Mouse (Mus musculus) C2C12 (cell line): Measurements from ENCODE around the gene Fam198a. TPM values are rescaled to one million over a fixed set of nuclear protein-coding genes. Genes with fewer than 3 reads are reported as not detected.

Source experiments
- H3K27me3 ChIP-seq: one replicate; pipeline ENCODE4 v1.6.1; 2011; ENCODE audit not compliant: control insufficient read depth, insufficient read depth, insufficient read length
- H3K36me3 ChIP-seq: one replicate; pipeline ENCODE4 v1.6.1; 2011; ENCODE audit not compliant: control insufficient read depth, insufficient read depth
- H3K4me3 ChIP-seq: one replicate; pipeline ENCODE4 v1.5.1; 2011; ENCODE audit warnings: mild to moderate bottlenecking, control low read depth; ENCODE audit not compliant: poor library complexity, insufficient read depth, severe bottlenecking
- H3K79me2 ChIP-seq: one replicate; pipeline ENCODE4 v1.6.1; 2011; ENCODE audit not compliant: control insufficient read depth, insufficient read depth
- H3K79me3 ChIP-seq: one replicate; pipeline ENCODE4 v1.6.1; 2011; ENCODE audit warnings: low read depth, control low read depth
- H3ac ChIP-seq: one replicate; pipeline ENCODE3; 2011; ENCODE audit warnings: low read depth; ENCODE audit not compliant: control insufficient read depth, insufficient read length
- CEBPB ChIP-seq: IDR thresholded peaks from one replicate; pipeline ENCODE4 v1.6.1; 2011; ENCODE audit warnings: low read depth, mild to moderate bottlenecking, control low read depth, moderate library complexity
- CTCF ChIP-seq: IDR thresholded peaks from one replicate; pipeline ENCODE4 v1.5.1; 2011; ENCODE audit not compliant: control insufficient read depth, insufficient read depth, insufficient read length
- FOSL1 ChIP-seq: IDR thresholded peaks from one replicate; pipeline ENCODE4 v1.8.0; 2011; ENCODE audit warnings: mild to moderate bottlenecking, low read length; ENCODE audit not compliant: poor library complexity, insufficient read depth, severe bottlenecking
- MAX ChIP-seq: IDR thresholded peaks from one replicate; pipeline ENCODE4 v1.6.1; 2011; ENCODE audit warnings: mild to moderate bottlenecking, control low read depth
- MYOD1 ChIP-seq: IDR thresholded peaks from one replicate; pipeline ENCODE4 v1.6.1; 2011; ENCODE audit warnings: low read depth; ENCODE audit not compliant: control insufficient read depth, insufficient read length
- MYOG ChIP-seq: IDR thresholded peaks from one replicate; pipeline ENCODE4 v1.6.1; 2011; ENCODE audit not compliant: control insufficient read depth, insufficient read length; ENCODE audit errors: extremely low read depth
- USF1 ChIP-seq: IDR thresholded peaks from one replicate; pipeline ENCODE4 v1.6.1; 2011; ENCODE audit warnings: low read depth, mild to moderate bottlenecking, control low read depth, moderate library complexity
- polyA plus RNA-seq: library from polyadenylated mRNA; unstranded; fragments of >200 nt; fragmentation: generic; extraction: Trizol; gene quantifications from one replicate; pipeline ENCODE4 v1.2.1, GENCODE M21; 2012; ENCODE audit warnings: missing spikeins

The Fam198a gene
- polyA plus RNA-seq, 1 experiment = not detected

DNA sequence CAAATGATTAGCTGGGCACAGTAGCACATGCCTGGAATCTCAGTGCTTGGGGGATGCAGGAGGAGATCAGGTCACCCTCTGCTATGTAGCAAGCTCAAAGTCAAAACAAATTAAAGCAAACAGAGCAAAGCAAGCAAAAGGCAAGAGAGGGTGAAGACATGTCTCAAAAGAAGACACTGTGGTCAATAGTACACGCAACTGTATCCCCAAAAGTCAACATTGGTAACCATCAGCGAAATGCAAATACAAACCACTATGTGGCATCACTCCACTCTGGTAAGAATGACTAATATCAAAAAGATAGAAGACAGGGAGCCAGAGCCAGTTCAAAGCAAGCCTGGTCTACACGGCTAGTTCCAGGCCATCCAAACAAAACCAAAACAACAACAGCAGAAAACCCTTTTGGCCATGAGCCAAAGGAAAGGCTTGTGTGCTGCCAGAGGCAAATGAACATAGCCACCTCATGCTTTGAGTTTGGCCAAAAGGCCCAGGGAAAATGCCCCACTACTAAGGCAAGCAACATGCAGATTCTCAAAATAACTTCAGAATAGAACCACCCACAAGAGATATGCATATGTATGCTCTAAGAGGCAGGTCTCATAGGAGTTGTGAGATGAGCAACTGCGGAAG lies 45.1 kb upstream of the Fam198a start:
- Histone ChIP-seq H3K4me3 (no peak overlapping the region), H3K27me3 (peaks cover 20% of the 10 kb centered on the region), H3K79me2 (no peaks in the 10 kb centered on the region), H3K36me3 (no peaks in the 10 kb centered on the region), H3K79me3 (no peaks in the 10 kb centered on the region), H3ac (no peak overlapping the region)
- peak; percentile 9 for TF ChIP-seq CEBPB
- no peak for TF ChIP-seq CTCF

DNA sequence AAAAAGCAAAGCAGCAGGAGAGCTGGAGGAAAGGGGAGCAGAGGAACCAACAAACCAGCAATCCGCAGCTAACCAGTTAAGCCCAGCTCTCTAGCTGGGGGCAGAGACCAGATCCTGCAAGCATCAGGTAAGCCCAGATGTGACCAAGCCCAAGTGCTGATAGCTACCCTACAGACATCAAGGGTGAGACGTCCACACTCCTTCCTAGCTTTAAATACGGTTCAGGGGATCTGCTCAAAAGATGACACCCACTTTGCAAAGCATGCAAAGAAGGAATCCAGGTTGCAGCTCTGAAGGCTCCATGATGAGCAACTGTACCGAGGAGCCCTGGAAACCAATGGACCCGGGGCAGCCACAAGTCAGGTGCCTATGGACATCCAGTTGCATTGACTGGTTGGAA lies 44.3 kb upstream of the Fam198a start:
- H3K79me2 ChIP-seq = no peaks in the 10 kb centered on the region
- TF ChIP-seq MYOD1 = no peak
- no peak for TF ChIP-seq USF1
- TF ChIP-seq CTCF = no peak
- TF ChIP-seq MAX = no peak
- TF ChIP-seq MYOG = no peak
- TF ChIP-seq FOSL1 = no peak
- no peak for TF ChIP-seq CEBPB
- no peaks in the 10 kb centered on the region for H3K79me3 ChIP-seq
- no peak overlapping the region for H3K4me3 ChIP-seq
- H3ac ChIP-seq = no peak overlapping the region
- no peaks in the 10 kb centered on the region for H3K36me3 ChIP-seq
- peaks cover 20% of the 10 kb centered on the region for H3K27me3 ChIP-seq

DNA sequence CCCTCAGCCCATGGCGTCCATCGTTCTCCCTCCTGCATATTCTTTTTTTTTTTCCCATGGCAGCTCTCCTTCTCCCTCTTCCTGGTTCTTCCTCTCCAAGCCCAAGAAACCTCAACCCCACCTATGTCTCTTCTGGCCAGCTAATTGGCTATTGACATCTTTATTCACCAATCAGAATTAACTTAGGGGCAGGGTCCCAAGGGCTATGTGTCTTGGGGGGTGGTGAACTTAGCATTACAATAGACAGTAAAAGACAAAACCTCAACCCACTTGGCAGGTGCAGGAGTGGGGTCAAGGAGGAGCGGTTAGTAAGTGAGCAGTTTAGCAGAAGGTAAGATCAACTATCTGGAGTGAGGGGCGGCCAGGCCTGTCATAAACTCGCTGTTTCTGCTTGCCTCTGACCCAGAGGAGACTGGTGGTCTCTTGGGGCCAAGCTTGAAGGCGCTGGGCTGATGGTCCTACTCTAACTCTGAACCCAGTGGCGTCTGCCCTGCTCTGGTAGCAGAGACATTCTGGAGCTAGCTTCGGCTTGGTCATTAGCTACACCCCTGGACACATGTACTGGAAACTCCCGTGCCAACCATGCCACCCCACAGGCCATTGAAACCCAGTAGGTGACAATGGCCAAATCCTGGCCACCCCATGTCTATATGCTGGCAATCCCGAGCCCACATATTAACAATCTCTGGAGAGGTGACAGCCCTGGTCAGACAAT lies 43.3 kb upstream of the Fam198a start:
- Histone ChIP-seq H3K36me3 (no peaks in the 10 kb centered on the region), H3K79me2 (no peaks in the 10 kb centered on the region), H3ac (no peak overlapping the region), H3K79me3 (no peaks in the 10 kb centered on the region), H3K27me3 (peaks cover 24% of the 10 kb centered on the region), H3K4me3 (no peak overlapping the region)
- TF ChIP-seq MYOD1 (no peak), MYOG (no peak), CTCF (no peak)

DNA sequence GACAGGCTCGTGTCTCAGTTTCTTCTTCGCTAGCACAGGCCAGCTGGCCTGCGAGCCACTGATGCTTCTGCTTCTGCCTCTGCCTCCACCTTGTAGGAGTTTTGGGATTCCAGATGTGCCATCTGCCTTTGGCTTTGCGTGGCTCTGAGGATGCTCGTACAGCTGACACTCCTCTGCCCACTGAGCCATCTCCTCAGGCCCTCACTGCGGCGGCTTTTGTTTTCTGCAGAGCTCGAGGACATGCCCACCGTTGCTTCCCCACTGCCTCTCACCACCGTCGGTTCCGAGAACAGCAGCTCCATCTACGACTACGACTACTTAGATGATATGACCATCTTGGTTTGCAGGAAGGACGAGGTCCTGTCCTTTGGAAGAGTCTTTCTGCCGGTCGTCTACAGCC lies 42.5 kb upstream of the Fam198a start:
- no peaks in the 10 kb centered on the region for H3K36me3 ChIP-seq
- H3K4me3 ChIP-seq = no peak overlapping the region
- TF ChIP-seq FOSL1 = no peak
- TF ChIP-seq MYOG = no peak
- no peak for TF ChIP-seq MYOD1
- no peak for TF ChIP-seq CEBPB
- no peak for TF ChIP-seq CTCF
- TF ChIP-seq MAX = no peak
- TF ChIP-seq USF1 = no peak
- H3K79me3 ChIP-seq = no peaks in the 10 kb centered on the region
- H3K79me2 ChIP-seq = no peaks in the 10 kb centered on the region
- no peak overlapping the region for H3ac ChIP-seq
- H3K27me3 ChIP-seq = peaks cover 24% of the 10 kb centered on the region

DNA sequence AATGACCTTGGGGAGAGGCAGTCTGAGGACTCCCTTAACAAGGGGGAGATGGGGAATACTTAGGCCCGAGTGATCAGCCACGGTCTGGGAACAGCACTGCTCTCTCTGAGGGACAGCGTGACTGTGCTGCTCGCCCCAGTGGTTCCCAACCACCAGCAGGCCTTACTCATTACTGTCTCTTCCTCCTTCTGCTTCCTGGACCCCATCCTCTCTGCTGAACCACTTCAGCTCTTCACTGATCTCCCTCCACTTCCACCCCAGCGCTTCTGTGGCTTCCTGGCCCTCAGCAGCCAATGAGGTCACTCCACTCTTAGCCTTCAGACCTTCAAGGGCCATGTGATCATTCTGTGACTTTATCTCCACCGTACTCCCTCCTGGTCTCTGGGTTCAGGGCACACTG lies 41.2 kb upstream of the Fam198a start:
- H3K36me3 ChIP-seq = no peaks in the 10 kb centered on the region
- H3K4me3 ChIP-seq = no peak overlapping the region
- H3K79me2 ChIP-seq = no peaks in the 10 kb centered on the region
- H3K79me3 ChIP-seq = no peaks in the 10 kb centered on the region
- H3K27me3 ChIP-seq = peaks cover 21% of the 10 kb centered on the region
- H3ac ChIP-seq = no peak overlapping the region
- no peak for TF ChIP-seq CTCF
- no peak for TF ChIP-seq FOSL1
- no peak for TF ChIP-seq MYOD1
- no peak for TF ChIP-seq USF1
- no peak for TF ChIP-seq MAX
- TF ChIP-seq CEBPB = no peak
- no peak for TF ChIP-seq MYOG

DNA sequence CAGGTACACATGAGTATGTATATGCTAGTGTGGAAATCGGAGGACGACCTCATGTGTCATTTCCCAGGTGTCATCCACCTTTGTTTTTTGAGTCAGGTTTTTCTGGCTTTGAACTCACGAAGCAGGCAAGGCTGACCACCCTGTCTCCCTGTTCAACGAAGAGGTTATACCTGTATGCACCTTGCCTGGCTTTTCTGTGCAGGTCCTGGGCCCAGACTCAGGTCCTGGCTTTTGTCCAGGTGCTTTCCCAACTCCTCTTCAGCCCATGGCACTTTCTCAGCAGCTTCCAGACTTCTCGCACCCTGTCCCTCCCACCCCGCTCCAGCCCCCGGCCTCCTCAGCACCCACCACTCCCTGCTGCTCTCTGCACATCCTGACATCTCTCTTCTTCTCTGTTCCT lies 39.6 kb upstream of the Fam198a start:
- peaks cover 24% of the 10 kb centered on the region for H3K27me3 ChIP-seq
- H3K36me3 ChIP-seq = no peaks in the 10 kb centered on the region
- TF ChIP-seq MYOG (no peak), MYOD1 (no peak), CEBPB (no peak)
- no peak overlapping the region for H3K4me3 ChIP-seq
- no peaks in the 10 kb centered on the region for H3K79me2 ChIP-seq
- H3ac ChIP-seq = no peak overlapping the region
- H3K79me3 ChIP-seq = no peaks in the 10 kb centered on the region
